Mouse (Mus musculus): Measurements from ENCODE around the gene Zfp428. TPM values are rescaled to one million over a fixed set of nuclear protein-coding genes. Genes with fewer than 3 reads are reported as not detected.

The Zfp428 gene
- polyA plus RNA-seq, 1 experiment from 2014 or later, result 26.3 TPM

DNA sequence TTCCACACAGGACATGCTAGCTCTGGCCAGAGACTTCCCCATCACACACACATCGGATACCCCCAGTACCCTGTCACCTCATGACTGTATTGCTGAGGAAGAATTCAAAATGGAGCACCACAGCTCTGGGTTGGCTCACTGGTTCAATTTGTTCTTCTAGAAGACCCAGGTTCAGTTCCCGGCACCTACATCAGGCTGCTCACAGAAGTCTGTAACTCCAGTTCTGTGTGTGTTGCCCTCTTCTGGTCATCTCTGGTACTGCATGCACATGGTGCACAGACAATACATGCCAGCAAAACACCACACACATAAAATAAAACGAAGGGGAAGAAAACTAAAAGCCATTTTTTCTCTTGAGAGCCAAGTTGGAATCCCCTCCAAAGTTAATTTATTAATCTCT, 37.7 kb upstream of the Zfp428 start:
- WGBS, result 86% methylated on average over 3 of the region's 3 CpGs
- Histone ChIP-seq H3K27me3 (replicated peaks; ENCODE audit: control insufficient read depth, insufficient read depth, low read length) (no peaks in the 10 kb centered on the region), H3K4me3 (ENCODE audit: low read length) (no peak overlapping the region), H3K4me1 (ENCODE audit: control insufficient read depth, insufficient read depth, low read length) (no peaks in the 10 kb centered on the region), H3K36me3 (ENCODE audit: control insufficient read depth, insufficient read depth, low read length) (peaks cover 8% of the 10 kb centered on the region), H3K9me3 (ENCODE audit: control insufficient read depth, low read length) (peaks cover 9% of the 10 kb centered on the region), H3K4me2 (ENCODE audit: low read depth, low read length) (no peak overlapping the region), H3K27ac (ENCODE audit: low read length) (no peak overlapping the region), H3K9ac (ENCODE audit: low read depth, low read length) (no peak overlapping the region)
- ATAC-seq, result no peak

DNA sequence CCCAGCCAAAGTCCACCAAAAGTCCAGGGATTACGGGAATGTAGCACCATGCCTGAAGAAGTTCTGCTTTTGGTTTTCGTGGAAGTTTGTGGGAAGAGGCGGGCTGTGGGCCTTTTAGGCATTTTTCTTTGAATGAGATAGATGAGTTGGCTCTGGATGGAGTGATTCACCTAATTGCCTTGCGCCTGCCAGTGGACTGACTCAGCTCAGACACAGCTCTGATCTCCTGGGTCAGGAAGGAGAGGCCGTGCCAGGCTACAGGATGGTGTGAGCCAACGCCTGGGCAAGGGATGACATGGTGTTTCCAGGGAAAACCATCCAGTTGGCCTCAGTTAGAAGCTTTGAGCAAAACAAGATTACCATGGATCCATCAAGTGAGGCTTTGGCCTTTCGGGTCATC, 36.5 kb upstream of the Zfp428 start:
- ATAC-seq, result no peak
- Histone ChIP-seq H3K4me3 (ENCODE audit: low read length) (no peak overlapping the region), H3K27ac (ENCODE audit: low read length) (no peak overlapping the region), H3K36me3 (ENCODE audit: control insufficient read depth, insufficient read depth, low read length) (peaks cover 8% of the 10 kb centered on the region), H3K9ac (ENCODE audit: low read depth, low read length) (no peak overlapping the region), H3K27me3 (replicated peaks; ENCODE audit: control insufficient read depth, insufficient read depth, low read length) (no peaks in the 10 kb centered on the region), H3K9me3 (ENCODE audit: control insufficient read depth, low read length) (peaks cover 9% of the 10 kb centered on the region), H3K4me2 (ENCODE audit: low read depth, low read length) (no peak overlapping the region), H3K4me1 (ENCODE audit: control insufficient read depth, insufficient read depth, low read length) (0 out of 2 replicates have a peak, but pooled peaks cover 2% of the 10 kb centered on the region)
- 93% methylated on average over 7 of the region's 7 CpGs for WGBS

DNA sequence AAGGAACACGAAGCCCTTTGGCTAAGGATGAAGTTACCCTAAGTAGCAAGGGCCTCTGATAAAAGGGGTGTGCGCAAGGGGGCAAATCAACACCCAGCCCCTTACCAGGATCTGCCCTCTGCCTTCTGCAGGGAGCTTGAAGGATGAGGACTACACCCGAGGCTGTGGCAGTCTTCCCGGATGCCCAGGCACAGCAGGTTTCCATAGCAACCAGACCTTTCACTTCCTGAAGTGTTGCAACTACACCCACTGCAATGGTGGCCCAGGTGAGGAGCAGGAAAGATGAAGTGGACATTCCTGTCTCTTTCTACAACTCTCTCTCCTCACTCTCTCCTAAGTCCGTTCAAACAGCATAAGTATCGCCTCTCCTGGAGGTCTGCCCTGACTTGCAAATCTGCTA, 34.4 kb upstream of the Zfp428 start:
- Histone ChIP-seq H3K36me3 (ENCODE audit: control insufficient read depth, insufficient read depth, low read length) (peaks cover 8% of the 10 kb centered on the region), H3K4me3 (ENCODE audit: low read length) (no peak overlapping the region), H3K27ac (ENCODE audit: low read length) (no peak overlapping the region), H3K9ac (ENCODE audit: low read depth, low read length) (no peak overlapping the region), H3K9me3 (ENCODE audit: control insufficient read depth, low read length) (peaks cover 10% of the 10 kb centered on the region), H3K4me1 (ENCODE audit: control insufficient read depth, insufficient read depth, low read length) (0 out of 2 replicates have a peak, but pooled peaks cover 3% of the 10 kb centered on the region), H3K27me3 (replicated peaks; ENCODE audit: control insufficient read depth, insufficient read depth, low read length) (no peaks in the 10 kb centered on the region), H3K4me2 (ENCODE audit: low read depth, low read length) (no peak overlapping the region)
- 81% methylated on average over 6 of the region's 6 CpGs for WGBS
- no peak for ATAC-seq

DNA sequence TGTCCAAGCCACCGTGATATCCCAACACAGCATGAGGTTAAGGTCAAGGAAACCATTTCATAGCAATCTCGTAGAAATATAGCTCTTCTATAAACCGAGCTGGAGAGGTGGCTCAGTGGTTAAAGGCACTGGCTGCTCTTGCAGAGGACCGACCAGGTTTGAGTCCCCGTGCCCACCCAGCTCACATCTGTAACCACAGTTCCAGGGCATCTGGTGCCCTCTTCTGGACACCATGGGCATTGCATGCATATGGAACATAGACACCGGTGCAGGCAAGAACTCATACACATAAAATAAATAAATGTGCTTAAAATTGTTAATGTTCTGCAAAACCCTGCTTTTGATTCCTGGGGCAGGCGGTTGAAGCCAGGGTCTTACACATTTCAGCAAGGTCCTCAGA, 33.9 kb upstream of the Zfp428 start:
- no peak for ATAC-seq
- Histone ChIP-seq H3K27ac (ENCODE audit: low read length) (no peak overlapping the region), H3K4me2 (ENCODE audit: low read depth, low read length) (no peak overlapping the region), H3K9ac (ENCODE audit: low read depth, low read length) (no peak overlapping the region), H3K4me3 (ENCODE audit: low read length) (no peak overlapping the region), H3K4me1 (ENCODE audit: control insufficient read depth, insufficient read depth, low read length) (0 out of 2 replicates have a peak, but pooled peaks cover 3% of the 10 kb centered on the region), H3K27me3 (replicated peaks; ENCODE audit: control insufficient read depth, insufficient read depth, low read length) (no peaks in the 10 kb centered on the region), H3K36me3 (ENCODE audit: control insufficient read depth, insufficient read depth, low read length) (peaks cover 8% of the 10 kb centered on the region), H3K9me3 (ENCODE audit: control insufficient read depth, low read length) (peaks cover 15% of the 10 kb centered on the region)
- 80% methylated on average over 7 of the region's 7 CpGs for WGBS

DNA sequence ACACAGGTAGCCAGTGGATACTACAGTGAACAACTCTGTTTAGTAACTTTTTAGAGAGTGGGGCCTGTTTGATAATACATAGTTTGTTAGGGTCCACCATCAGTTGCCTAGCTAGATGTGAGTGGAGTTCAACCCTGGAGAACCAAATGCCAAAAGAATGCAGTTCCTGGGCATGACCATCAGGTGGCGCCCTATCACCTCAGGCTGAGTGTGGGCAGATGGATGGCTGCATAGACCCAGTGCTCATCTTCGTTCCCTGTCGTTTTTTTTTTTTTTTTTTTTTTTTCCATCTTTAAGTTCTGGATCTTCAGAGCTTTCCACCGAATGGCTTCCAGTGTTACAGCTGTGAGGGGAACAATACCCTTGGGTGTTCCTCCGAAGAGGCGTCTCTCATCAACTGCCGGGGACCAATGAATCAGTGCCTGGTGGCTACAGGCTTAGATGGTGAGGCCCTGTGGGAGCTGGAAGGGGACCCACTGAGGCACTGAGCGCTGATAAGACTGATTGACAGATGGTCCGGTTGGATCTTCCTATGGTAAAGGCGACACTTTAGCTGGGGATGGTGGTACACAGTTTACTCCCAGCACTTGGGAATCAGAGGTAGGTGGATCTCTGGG, 32.8 kb upstream of the Zfp428 start:
- Histone ChIP-seq H3K27ac (ENCODE audit: low read length) (no peak overlapping the region), H3K36me3 (ENCODE audit: control insufficient read depth, insufficient read depth, low read length) (peaks cover 7% of the 10 kb centered on the region), H3K27me3 (replicated peaks; ENCODE audit: control insufficient read depth, insufficient read depth, low read length) (no peaks in the 10 kb centered on the region), H3K4me1 (ENCODE audit: control insufficient read depth, insufficient read depth, low read length) (0 out of 2 replicates have a peak, but pooled peaks cover 3% of the 10 kb centered on the region), H3K4me2 (ENCODE audit: low read depth, low read length) (no peak overlapping the region), H3K9me3 (ENCODE audit: control insufficient read depth, low read length) (peaks cover 14% of the 10 kb centered on the region), H3K9ac (ENCODE audit: low read depth, low read length) (no peak overlapping the region), H3K4me3 (ENCODE audit: low read length) (no peak overlapping the region)
- WGBS, result 48% methylated on average over 10 of the region's 10 CpGs
- ATAC-seq, result peak; percentile 36

DNA sequence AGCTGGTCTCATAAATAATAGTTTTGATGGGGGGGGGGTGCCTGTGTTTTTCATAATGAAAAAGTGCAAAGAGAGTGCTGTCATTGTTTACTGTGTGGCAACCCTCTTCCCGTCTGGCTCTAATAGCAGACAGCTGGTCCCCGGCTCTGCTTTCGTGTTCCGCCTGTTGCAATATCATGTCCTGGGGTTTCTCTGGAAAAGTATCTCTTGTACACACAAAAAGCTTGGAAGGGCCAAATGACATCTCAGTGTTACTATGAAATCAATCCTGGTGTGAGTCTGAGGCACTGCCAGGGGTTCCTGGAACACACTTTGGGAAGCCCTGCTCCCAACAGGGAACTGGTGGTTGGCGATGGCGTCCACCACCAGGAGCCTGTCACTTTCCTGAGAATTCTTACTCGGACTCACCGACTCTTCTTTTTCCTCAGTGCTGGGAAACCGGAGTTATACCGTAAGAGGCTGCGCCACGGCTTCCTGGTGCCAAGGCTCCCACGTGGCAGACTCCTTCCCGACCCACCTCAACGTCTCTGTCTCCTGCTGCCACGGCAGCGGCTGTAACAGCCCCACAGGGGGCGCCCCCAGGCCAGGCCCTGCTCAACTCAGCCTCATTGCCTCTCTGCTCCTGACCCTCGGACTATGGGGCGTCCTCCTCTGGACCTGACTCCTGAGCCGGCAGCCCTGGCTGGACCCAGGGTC, 31.8 kb upstream of the Zfp428 start:
- Histone ChIP-seq H3K4me3 (ENCODE audit: low read length) (no peak overlapping the region), H3K27me3 (replicated peaks; ENCODE audit: control insufficient read depth, insufficient read depth, low read length) (no peaks in the 10 kb centered on the region), H3K4me2 (ENCODE audit: low read depth, low read length) (no peak overlapping the region), H3K36me3 (ENCODE audit: control insufficient read depth, insufficient read depth, low read length) (0 out of 2 replicates have a peak, but pooled peaks cover 3% of the 10 kb centered on the region), H3K9ac (ENCODE audit: low read depth, low read length) (no peak overlapping the region), H3K27ac (ENCODE audit: low read length) (no peak overlapping the region), H3K4me1 (ENCODE audit: control insufficient read depth, insufficient read depth, low read length) (0 out of 2 replicates have a peak, but pooled peaks cover 3% of the 10 kb centered on the region), H3K9me3 (ENCODE audit: control insufficient read depth, low read length) (peaks cover 10% of the 10 kb centered on the region)
- no peak for ATAC-seq
- 42% methylated on average over 21 of the region's 21 CpGs for WGBS

DNA sequence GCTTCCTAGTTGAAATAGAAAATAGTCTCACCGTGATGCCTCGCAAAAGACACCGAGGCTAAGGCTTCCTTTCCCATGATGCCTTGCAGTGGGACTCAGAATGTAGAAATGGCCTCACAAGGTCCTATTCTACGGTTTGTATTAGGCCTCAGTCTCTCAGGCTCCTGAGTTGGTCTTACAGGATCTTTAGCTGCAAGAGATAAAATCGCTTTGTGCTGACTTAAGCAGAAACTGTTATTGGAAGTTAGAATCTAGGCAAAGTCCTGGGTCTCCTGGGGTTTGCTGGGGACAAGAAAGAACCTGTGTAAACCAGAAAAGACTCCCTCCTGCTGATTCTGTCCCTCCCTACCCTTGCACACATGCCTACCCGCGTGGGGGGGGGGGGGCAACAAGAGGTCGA, 30.5 kb upstream of the Zfp428 start:
- peaks cover 10% of the 10 kb centered on the region for H3K9me3 ChIP-seq (ENCODE audit: control insufficient read depth, low read length)
- 82% methylated on average over 8 of the region's 8 CpGs for WGBS
- no peak for ATAC-seq
- H3K27me3 ChIP-seq (replicated peaks; ENCODE audit: control insufficient read depth, insufficient read depth, low read length), result peaks cover 2% of the 10 kb centered on the region; the same call in 1 of the 2 replicates
- peaks cover 13% of the 10 kb centered on the region for H3K4me1 ChIP-seq (ENCODE audit: control insufficient read depth, insufficient read depth, low read length)
- no peak overlapping the region for H3K4me3 ChIP-seq (ENCODE audit: low read length)
- H3K4me2 ChIP-seq (ENCODE audit: low read depth, low read length), result no peak overlapping the region
- H3K27ac ChIP-seq (ENCODE audit: low read length), result no peak overlapping the region
- no peak overlapping the region for H3K9ac ChIP-seq (ENCODE audit: low read depth, low read length)
- 0 out of 2 replicates have a peak, but pooled peaks cover 3% of the 10 kb centered on the region for H3K36me3 ChIP-seq (ENCODE audit: control insufficient read depth, insufficient read depth, low read length)

DNA sequence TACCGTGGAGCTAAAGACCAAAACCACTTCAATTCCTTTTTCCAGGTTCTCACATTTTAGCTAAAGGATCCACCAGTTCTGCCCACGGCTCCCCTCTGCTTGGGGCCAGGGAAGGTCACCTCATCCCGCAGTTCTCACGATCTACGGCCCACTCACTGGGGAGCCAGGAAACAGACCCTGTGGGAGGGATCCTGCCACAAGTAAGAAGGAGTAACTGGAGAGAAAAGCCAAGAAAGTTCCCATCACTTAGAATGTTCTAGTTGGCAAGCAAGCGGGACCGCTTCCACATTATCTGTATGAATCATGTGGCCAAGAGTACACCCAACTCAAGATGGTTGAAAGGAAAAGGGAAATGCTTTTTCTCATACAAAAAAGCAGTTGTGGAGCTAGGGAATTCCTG, 29.9 kb upstream of the Zfp428 start:
- no peak overlapping the region for H3K4me3 ChIP-seq (ENCODE audit: low read length)
- no peak for ATAC-seq
- 0 out of 2 replicates have a peak, but pooled peaks cover 3% of the 10 kb centered on the region for H3K36me3 ChIP-seq (ENCODE audit: control insufficient read depth, insufficient read depth, low read length)
- WGBS, result 84% methylated on average over 7 of the region's 7 CpGs
- no peak overlapping the region for H3K4me2 ChIP-seq (ENCODE audit: low read depth, low read length)
- no peak overlapping the region for H3K27ac ChIP-seq (ENCODE audit: low read length)
- peaks cover 16% of the 10 kb centered on the region for H3K4me1 ChIP-seq (ENCODE audit: control insufficient read depth, insufficient read depth, low read length)
- no peak overlapping the region for H3K9ac ChIP-seq (ENCODE audit: low read depth, low read length)
- peaks cover 4% of the 10 kb centered on the region; the same call in 1 of the 2 replicates for H3K27me3 ChIP-seq (replicated peaks; ENCODE audit: control insufficient read depth, insufficient read depth, low read length)
- peaks cover 10% of the 10 kb centered on the region for H3K9me3 ChIP-seq (ENCODE audit: control insufficient read depth, low read length)

DNA sequence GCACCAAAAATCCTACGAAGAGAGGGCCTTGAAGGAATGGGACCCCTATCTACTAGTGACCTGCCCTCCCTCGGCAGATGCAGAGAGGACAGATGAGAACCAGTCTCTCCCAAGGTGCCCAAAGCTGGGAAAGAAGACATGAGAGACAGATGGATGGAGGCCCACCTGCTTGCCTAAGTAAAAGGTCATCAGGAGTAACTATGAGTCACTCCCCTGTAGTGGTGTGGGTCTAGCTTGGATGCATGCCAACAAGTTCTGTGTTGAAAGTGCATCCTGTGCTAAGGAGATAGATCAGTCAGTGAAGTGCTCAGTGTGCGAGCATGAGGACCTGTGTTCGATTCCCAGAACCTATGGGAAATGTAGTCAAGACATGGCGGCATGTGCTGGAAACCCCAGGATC, 27.9 kb upstream of the Zfp428 start:
- Histone ChIP-seq H3K4me3 (ENCODE audit: low read length) (no peak overlapping the region), H3K9me3 (ENCODE audit: control insufficient read depth, low read length) (0 out of 2 replicates have a peak, but pooled peaks cover 6% of the 10 kb centered on the region), H3K9ac (ENCODE audit: low read depth, low read length) (no peak overlapping the region), H3K27me3 (replicated peaks; ENCODE audit: control insufficient read depth, insufficient read depth, low read length) (peaks cover 7% of the 10 kb centered on the region; the same call in 1 of the 2 replicates), H3K27ac (ENCODE audit: low read length) (no peak overlapping the region), H3K4me1 (ENCODE audit: control insufficient read depth, insufficient read depth, low read length) (peaks cover 16% of the 10 kb centered on the region), H3K4me2 (ENCODE audit: low read depth, low read length) (no peak overlapping the region), H3K36me3 (ENCODE audit: control insufficient read depth, insufficient read depth, low read length) (no peaks in the 10 kb centered on the region)
- WGBS, result 85% methylated on average over 5 of the region's 5 CpGs
- no peak for ATAC-seq
